Comparison of ENCODE assay signal across 16 mouse cellular contexts in the genomic region with DNA sequence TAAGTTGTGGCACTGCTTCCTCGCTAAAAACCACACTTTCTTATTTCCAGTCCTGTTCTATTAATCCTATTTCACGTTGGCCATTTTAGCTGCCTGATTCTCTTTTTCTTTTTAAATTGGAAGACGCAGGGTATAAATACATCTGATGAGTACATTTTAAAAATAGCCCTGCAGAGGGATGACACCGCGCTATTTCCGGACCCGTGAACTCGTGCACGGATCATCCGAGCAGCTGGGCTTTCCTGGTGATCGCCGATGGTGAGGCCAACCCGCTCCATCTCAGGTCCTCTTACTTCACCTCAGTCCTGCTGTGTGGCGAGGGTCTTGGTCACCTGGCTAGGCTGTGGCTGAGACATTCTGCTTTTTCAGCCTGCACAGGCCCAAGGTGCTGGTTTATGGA.
A peak's percentile ranks its signal among the peaks of the same experiment; 100 is the strongest.
DNase-seq lines count a peak whose midpoint lies in the region; ATAC-seq lines count a peak whose summit lies in the region.
"Had no signal": no experiment of that assay in that cellular context is flagged by ENCODE, and none has a peak within 500 bp of the region (broad histone marks: within the 10 kb centered on the region; RNA-seq: fewer than 3 reads in every experiment).

No protein-coding gene starts in this region.

- 0 out of 2 replicates have a peak, but pooled peaks have one; percentile 27 for ATAC-seq in frontal cortex, adult (ENCODE audit: low TSS enrichment)
- ATAC-seq: CD4-positive, CD25-positive, alpha-beta regulatory T cell, adult 4 months; forebrain, embryonic 15.5 days; hindbrain, postnatal 0 days had no signal

- intact Hi-C loops in left cerebral cortex, postnatal 14 days (cut with DNase I), result no loop called here

- no peak for DNase-seq in frontal cortex, adult 2 months (ENCODE audit: extremely low spot score in 1 of 2, low spot score in 1 of 2)
- DNase-seq in heart, adult 8-10 months (ENCODE audit: low spot score), result peak; percentile 2
- no peak for DNase-seq in heart, adult 11 months
- peak; percentile 33 to 35 for DNase-seq in left cerebral cortex, postnatal 14 days (ENCODE audit: low spot score in 2 of 2)
- DNase-seq in left cerebral cortex, adult 11 months (ENCODE audit: low spot score), result no peak
- DNase-seq in adrenal gland, postnatal 25 days, result no peak
- DNase-seq: adrenal gland, adult 8-10 months; B cell, adult 2 months; cerebellum, adult 11-12 months; cerebellum, adult 9-10 months; cerebellum, postnatal 25 days; kidney, adult 11 months had no signal

Comparison
In these comparisons a context has a peak if more than half of its experiments do, and no peak if none do; other contexts are left out.
1. DNase-seq: peak in heart, adult 8-10 months (single experiment) and left cerebral cortex, postnatal 14 days (2 of 2); none in frontal cortex, adult 2 months (0 of 2), heart, adult 11 months (single experiment), left cerebral cortex, adult 11 months (single experiment) and adrenal gland, postnatal 25 days (single experiment).